Comparison of ENCODE assay signal across 8 mouse cellular contexts in genomic region chr4:62675394-62675793, GRCm38 (mm10).
DNase-seq lines count a peak whose midpoint lies in the region; ATAC-seq and TF ChIP-seq lines count a peak whose summit lies in the region.

No protein-coding gene starts in this region.

- no peak for TF ChIP-seq POLR2A in CH12.LX (IDR thresholded peaks at IDR 0.05; ENCODE audit: low read depth, low read length)
- no peak for TF ChIP-seq POLR2A in thymus, adult 2 months (IDR thresholded peaks at IDR 0.05; ENCODE audit: control insufficient read depth, extremely low read depth, insufficient read depth, low read length, poor library complexity)

- DNase-seq in heart, embryonic 10.5 days (ENCODE audit: low spot score) = no peak
- no peak for DNase-seq in heart, postnatal 25 days (ENCODE audit: low spot score)
- no peak for DNase-seq in CH12.LX (ENCODE audit: extremely low read depth)
- DNase-seq in hindbrain, embryonic 10.5 days (ENCODE audit: low spot score) = no peak
- DNase-seq in midbrain, embryonic 11.5 days (ENCODE audit: low spot score, missing footprints) = no peak
- no peak for DNase-seq in thymus, adult 18-20 months
- no peak for DNase-seq in thymus, adult 2 months
- no peak for DNase-seq in adrenal gland, postnatal 36 days

- H3K79me2 ChIP-seq in CH12.LX (replicated peaks; ENCODE audit: control insufficient read depth, extremely low read depth, insufficient read depth, poor library complexity, severe bottlenecking) = no peaks in the 10 kb centered on the region

- peaks cover 2% of the 10 kb centered on the region; the same call in 1 of the 2 replicates for H3K36me3 ChIP-seq in heart, embryonic 10.5 days
- H3K36me3 ChIP-seq in CH12.LX (replicated peaks in 1 of 2; ENCODE audit: control insufficient read depth in 1 of 2, insufficient read depth in 1 of 2, low read length in 1 of 2) = peaks cover 0 to 13% of the 10 kb centered on the region in 2 experiments
- H3K36me3 ChIP-seq in hindbrain, embryonic 10.5 days = peaks cover 8% of the 10 kb centered on the region
- no peaks in the 10 kb centered on the region for H3K36me3 ChIP-seq in midbrain, embryonic 11.5 days (ENCODE audit: control insufficient read depth, insufficient read depth, low read length)
- H3K36me3 ChIP-seq in thymus, adult 2 months (ENCODE audit: control insufficient read depth, insufficient read depth, low read length) = no peaks in the 10 kb centered on the region

- no peaks in the 10 kb centered on the region for H3K9me3 ChIP-seq in heart, embryonic 10.5 days
- H3K9me3 ChIP-seq in CH12.LX (replicated peaks; ENCODE audit: low read length) = no peaks in the 10 kb centered on the region
- H3K9me3 ChIP-seq in hindbrain, embryonic 10.5 days = no peaks in the 10 kb centered on the region
- no peaks in the 10 kb centered on the region for H3K9me3 ChIP-seq in midbrain, embryonic 11.5 days (ENCODE audit: control insufficient read depth, low read length)

- intact Hi-C loops in heart, postnatal 25 days (cut with DNase I) = no loop called here

- 0 out of 2 replicates have a peak overlapping the region, but pooled peaks have one; percentile 33 for H3K4me2 ChIP-seq in CH12.LX (ENCODE audit: insufficient read depth, low read depth, poor library complexity, severe bottlenecking)
- peak overlapping the region; percentile 69 for H3K4me2 ChIP-seq in midbrain, embryonic 11.5 days

- H3K4me1 ChIP-seq in heart, embryonic 10.5 days = peaks cover 69% of the 10 kb centered on the region
- H3K4me1 ChIP-seq in CH12.LX (ENCODE audit: control insufficient read depth in 1 of 2, insufficient read depth in 2 of 2) = peaks cover 13 to 68% of the 10 kb centered on the region in 2 experiments
- peaks cover 67% of the 10 kb centered on the region for H3K4me1 ChIP-seq in hindbrain, embryonic 10.5 days (replicated peaks)
- peaks cover 17% of the 10 kb centered on the region for H3K4me1 ChIP-seq in midbrain, embryonic 11.5 days (ENCODE audit: control insufficient read depth, insufficient read depth, low read length)
- peaks cover 10% of the 10 kb centered on the region for H3K4me1 ChIP-seq in thymus, adult 2 months (replicated peaks; ENCODE audit: control insufficient read depth, insufficient read depth, low read length)

- no peak for TF ChIP-seq EP300 in CH12.LX (IDR thresholded peaks at IDR 0.05; ENCODE audit: low read length)

- no peak overlapping the region for H3K9ac ChIP-seq in CH12.LX (ENCODE audit: insufficient read depth, low read depth)
- H3K9ac ChIP-seq in midbrain, embryonic 11.5 days (ENCODE audit: low read length) = peak overlapping the region; percentile 14; the same call in 1 of the 2 replicates

- TF ChIP-seq CTCF in CH12.LX (conservative IDR thresholded peaks at IDR 0.05 in 1 of 2, IDR thresholded peaks at IDR 0.05 in 1 of 2; ENCODE audit: low read depth in 2 of 2, low read length in 2 of 2) = no peak
- TF ChIP-seq CTCF in thymus, adult 2 months (IDR thresholded peaks at IDR 0.05; ENCODE audit: borderline replicate concordance, control insufficient read depth, extremely low read depth, insufficient read depth, low read length, poor library complexity) = no peak

- no peak for ATAC-seq in midbrain, embryonic 11.5 days (ENCODE audit: low FRiP score)

- H3K27ac ChIP-seq in heart, embryonic 10.5 days = peak overlapping the region; percentile 84; the same call in 1 of the 2 replicates
- no peak overlapping the region for H3K27ac ChIP-seq in CH12.LX (ENCODE audit: insufficient read depth, low read depth)
- peak overlapping the region; percentile 92 for H3K27ac ChIP-seq in hindbrain, embryonic 10.5 days
- no peak overlapping the region for H3K27ac ChIP-seq in midbrain, embryonic 11.5 days (ENCODE audit: low read depth, low read length)
- H3K27ac ChIP-seq in thymus, adult 2 months (ENCODE audit: control insufficient read depth, insufficient read depth, low read length) = no peak overlapping the region

- peaks cover 58% of the 10 kb centered on the region for H3K27me3 ChIP-seq in heart, embryonic 10.5 days (ENCODE audit: insufficient read depth, poor library complexity, severe bottlenecking)
- no peaks in the 10 kb centered on the region for H3K27me3 ChIP-seq in CH12.LX (replicated peaks)
- peaks cover 24% of the 10 kb centered on the region; the same call in 1 of the 2 replicates for H3K27me3 ChIP-seq in hindbrain, embryonic 10.5 days (ENCODE audit: insufficient read depth, poor library complexity, severe bottlenecking)
- H3K27me3 ChIP-seq in midbrain, embryonic 11.5 days (ENCODE audit: control insufficient read depth, insufficient read depth, low read length) = no peaks in the 10 kb centered on the region
- H3K27me3 ChIP-seq in thymus, adult 2 months (ENCODE audit: control insufficient read depth, insufficient read depth, low read length) = no peaks in the 10 kb centered on the region; the same call in 1 of the 2 replicates

- no peak for TF ChIP-seq RAD21 in CH12.LX (IDR thresholded peaks at IDR 0.05; ENCODE audit: low read depth, low read length)

- in situ Hi-C loops in CH12.LX (cut with MboI; ENCODE audit: low pct_ligation_motif_present, low pct_unique_long_range_greater_than_20kb, low sequenced_read_pairs) = loop anchor here (5.0 kb wide), 1 partner anchor 48 kb away; no protein-coding TSS in a partner anchor

- dilution Hi-C loops in CH12.LX (cut with MboI; ENCODE audit: extremely low pct_ligation_motif_present, extremely low pct_unique_long_range_greater_than_20kb, low sequenced_read_pairs) = no loop called here

- peak overlapping the region; percentile 63 for H3K4me3 ChIP-seq in heart, embryonic 10.5 days
- peak overlapping the region in 2 of 3 experiments; percentile 10 to 56 for H3K4me3 ChIP-seq in CH12.LX (replicated peaks in 1 of 3; ENCODE audit: low read depth in 2 of 3, low read length in 2 of 3, poor library complexity in 1 of 3)
- peak overlapping the region; percentile 64 for H3K4me3 ChIP-seq in hindbrain, embryonic 10.5 days
- H3K4me3 ChIP-seq in midbrain, embryonic 11.5 days (ENCODE audit: low read depth, low read length) = peak overlapping the region; percentile 53
- H3K4me3 ChIP-seq in thymus, adult 2 months (ENCODE audit: control insufficient read depth, insufficient read depth, low read length) = no peak overlapping the region

- 75% methylated on average over 2 of the region's 2 CpGs for WGBS in heart, embryonic 10.5 days
- 80% methylated on average over 2 of the region's 2 CpGs for WGBS in hindbrain, embryonic 10.5 days
- 95% methylated on average over 2 of the region's 2 CpGs for WGBS in midbrain, embryonic 11.5 days
- 84% methylated on average over 2 of the region's 2 CpGs for WGBS in thymus, adult 2 months

TF ChIP-seq in CH12.LX, 34 proteins besides CTCF, POLR2A, EP300 and RAD21:
- TF ChIP-seq HCFC1 (IDR thresholded peaks at IDR 0.05; ENCODE audit: low read depth, low read length) (no peak), MYC (IDR thresholded peaks at IDR 0.05; ENCODE audit: low read depth, low read length) (0 out of 2 replicates have a peak, but pooled peaks have one; percentile 13)
TF ChIP-seq in CH12.LX: peak in this region for 1.

Comparison
In these comparisons a context has a peak if more than half of its experiments do, and no peak if none do; other contexts are left out.
1. H3K27ac ChIP-seq: peak in heart, embryonic 10.5 days (single experiment) and hindbrain, embryonic 10.5 days (single experiment); none in CH12.LX (single experiment), midbrain, embryonic 11.5 days (single experiment) and thymus, adult 2 months (single experiment).